Mouse (Mus musculus) erythroblast, embryonic 14.5 days (primary cell): ENCODE results near the gene Gm15319.
"Not testable (repeated sequence)": the region's sequence is repeated elsewhere in the genome, so short reads cannot be mapped to it uniquely, and the experiment has no call there.

Experiments
- GATA1 ChIP-seq: IDR thresholded peaks from 2 replicates; pipeline ENCODE4 v1.6.1; 2012; ENCODE audit warnings: low read length, inconsistent platforms, mixed read lengths
- TAL1 ChIP-seq: IDR thresholded peaks from 3 replicates; pipeline ENCODE4 v1.6.1; 2012; ENCODE audit warnings: low read length, inconsistent platforms, mixed read lengths

GRCm38 (mm10) chr8:20380590-20381238 lies 17.7 kb upstream of the Gm15319 start:
- TF ChIP-seq GATA1, TAL1: not testable (repeated sequence)
